28 mouse cellular contexts compared by ENCODE assay signal in the genomic region with DNA sequence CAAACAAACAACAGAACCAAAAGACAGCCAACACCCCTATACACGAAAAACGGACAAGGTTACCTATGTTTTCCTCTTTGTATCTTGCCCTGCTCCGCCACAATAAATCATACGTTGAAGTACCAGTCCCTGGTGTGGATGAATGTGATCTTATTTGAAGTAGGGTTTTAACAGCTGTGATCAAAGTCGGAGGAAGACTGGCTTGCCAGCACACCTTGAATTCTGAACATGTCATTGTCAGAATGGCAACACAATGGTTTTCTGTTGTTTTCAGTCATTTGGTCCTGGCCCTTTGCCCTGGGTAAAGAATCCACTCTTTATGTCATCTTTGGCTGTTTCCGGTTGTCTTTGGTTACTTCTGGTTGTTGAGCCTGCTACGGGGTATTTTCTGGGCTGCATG. TPM values are rescaled to one million over a fixed set of nuclear protein-coding genes. Genes with fewer than 3 reads are reported as not detected.
"Had no signal": no experiment of that assay in that cellular context is flagged by ENCODE, and none has a peak within 500 bp of the region (broad histone marks: within the 10 kb centered on the region; RNA-seq: fewer than 3 reads in every experiment).

No protein-coding gene starts in this region.

- H3K9ac ChIP-seq: limb, embryonic 12.5 days; liver, embryonic 12.5 days; liver, embryonic 15.5 days; lung, embryonic 15.5 days; midbrain, embryonic 12.5 days; midbrain, embryonic 15.5 days had no signal

- H3K4me3 ChIP-seq: limb, embryonic 12.5 days; liver, embryonic 12.5 days; liver, embryonic 15.5 days; lung, embryonic 15.5 days; midbrain, embryonic 12.5 days; midbrain, embryonic 15.5 days; myocyte had no signal

- H3K36me3 ChIP-seq: limb, embryonic 12.5 days; liver, embryonic 12.5 days; liver, embryonic 15.5 days; lung, embryonic 15.5 days; midbrain, embryonic 12.5 days; midbrain, embryonic 15.5 days had no signal

- H3K4me1 ChIP-seq: liver, embryonic 15.5 days had no signal

- H3K4me2 ChIP-seq: limb, embryonic 12.5 days; liver, embryonic 12.5 days; liver, embryonic 15.5 days; lung, embryonic 15.5 days; midbrain, embryonic 12.5 days; midbrain, embryonic 15.5 days had no signal

- DNase-seq: kidney, adult 18-20 months; kidney, adult 9 months; kidney, postnatal 14 days; kidney, postnatal 4 days; liver; lung, adult 18-20 months; lung, postnatal 14 days; lung, postnatal 4 days; right cerebral cortex, adult 18-20 months; right cerebral cortex, postnatal 14 days; right cerebral cortex, postnatal 4 days; thymus, adult 2 months; thymus, postnatal 25 days had no signal

- ATAC-seq: intestine, embryonic 16.5 days; liver, embryonic 12.5 days; midbrain, embryonic 15.5 days had no signal

- H3K27ac ChIP-seq: liver, embryonic 12.5 days; liver, embryonic 15.5 days; lung, embryonic 15.5 days; midbrain, embryonic 12.5 days; stomach, postnatal 0 days had no signal

- H3K27me3 ChIP-seq: limb, embryonic 12.5 days; liver, embryonic 12.5 days; liver, embryonic 15.5 days; lung, embryonic 15.5 days; midbrain, embryonic 12.5 days; midbrain, embryonic 15.5 days had no signal

- H3K9me3 ChIP-seq: liver, embryonic 12.5 days; liver, embryonic 15.5 days; lung, embryonic 15.5 days; midbrain, embryonic 12.5 days; midbrain, embryonic 15.5 days had no signal

RNA-seq across cellular contexts. Expression of gene Tns4, which starts 29.9 kb away (rescaled TPM):
- total RNA-seq: megakaryocyte-erythroid progenitor cell, adult 5-6 weeks had no signal
- polyA plus RNA-seq: neural tube, embryonic 14.5 days had no signal

RNA-seq across cellular contexts. Expression of gene Ccr7, which starts 35.9 kb away (rescaled TPM):
- total RNA-seq: layer of hippocampus, adult 18-20 months; layer of hippocampus, postnatal 14 days; left cerebral cortex, postnatal 10 days; left cerebral cortex, postnatal 36 days; megakaryocyte-erythroid progenitor cell, adult 5-6 weeks had no signal
- polyA plus RNA-seq: midbrain, embryonic 15.5 days; neural tube, embryonic 14.5 days had no signal
